Mouse (Mus musculus): Measurements from ENCODE around the gene Map4k2. TPM values are rescaled to one million over a fixed set of nuclear protein-coding genes. Genes with fewer than 3 reads are reported as not detected.

Map4k2 gene
- polyA plus RNA-seq, 1 experiment from 2014 or later, result 5.2 TPM

DNA sequence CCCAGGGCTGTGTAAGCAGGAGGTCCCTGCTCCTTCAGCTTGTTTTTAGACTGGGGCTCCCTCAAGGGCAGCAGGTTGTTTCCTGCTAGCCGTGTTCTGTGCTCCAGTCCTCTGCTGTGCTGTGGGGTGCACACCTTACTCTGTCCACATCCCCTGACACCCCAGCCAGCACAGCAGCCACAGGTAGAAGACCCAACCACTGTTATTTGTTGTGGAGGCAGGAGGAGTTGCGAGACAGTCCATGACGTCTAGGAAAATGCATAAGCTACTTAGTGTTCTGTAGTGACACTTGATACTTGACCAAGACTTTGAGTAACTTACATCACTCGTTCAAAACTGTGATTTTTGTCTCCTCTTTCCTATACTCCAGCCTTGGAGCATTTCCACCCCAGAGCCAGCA, 41.9 kb upstream of the Map4k2 start:
- no peak overlapping the region for H3K4me3 ChIP-seq (ENCODE audit: low read depth, low read length)
- no peak for DNase-seq (ENCODE audit: low spot score)
- H3K4me2 ChIP-seq (replicated peaks; ENCODE audit: low read depth), result no peak overlapping the region
- ATAC-seq (ENCODE audit: low FRiP score, low TSS enrichment), result no peak
- H3K9me3 ChIP-seq (ENCODE audit: control insufficient read depth, low read length), result no peaks in the 10 kb centered on the region
- H3K4me1 ChIP-seq (replicated peaks; ENCODE audit: control insufficient read depth, insufficient read depth), result no peaks in the 10 kb centered on the region
- H3K27ac ChIP-seq (replicated peaks), result peak overlapping the region; percentile 25
- no peaks in the 10 kb centered on the region for H3K27me3 ChIP-seq (ENCODE audit: control insufficient read depth, insufficient read depth, low read length)
- H3K9ac ChIP-seq (ENCODE audit: low read length), result no peak overlapping the region
- no peak for TF ChIP-seq CTCF (IDR thresholded peaks at IDR 0.05; ENCODE audit: low read depth)
- peaks cover 31% of the 10 kb centered on the region for H3K36me3 ChIP-seq (ENCODE audit: control insufficient read depth, insufficient read depth, low read length)
- 76% methylated on average over 4 of the region's 4 CpGs for WGBS

DNA sequence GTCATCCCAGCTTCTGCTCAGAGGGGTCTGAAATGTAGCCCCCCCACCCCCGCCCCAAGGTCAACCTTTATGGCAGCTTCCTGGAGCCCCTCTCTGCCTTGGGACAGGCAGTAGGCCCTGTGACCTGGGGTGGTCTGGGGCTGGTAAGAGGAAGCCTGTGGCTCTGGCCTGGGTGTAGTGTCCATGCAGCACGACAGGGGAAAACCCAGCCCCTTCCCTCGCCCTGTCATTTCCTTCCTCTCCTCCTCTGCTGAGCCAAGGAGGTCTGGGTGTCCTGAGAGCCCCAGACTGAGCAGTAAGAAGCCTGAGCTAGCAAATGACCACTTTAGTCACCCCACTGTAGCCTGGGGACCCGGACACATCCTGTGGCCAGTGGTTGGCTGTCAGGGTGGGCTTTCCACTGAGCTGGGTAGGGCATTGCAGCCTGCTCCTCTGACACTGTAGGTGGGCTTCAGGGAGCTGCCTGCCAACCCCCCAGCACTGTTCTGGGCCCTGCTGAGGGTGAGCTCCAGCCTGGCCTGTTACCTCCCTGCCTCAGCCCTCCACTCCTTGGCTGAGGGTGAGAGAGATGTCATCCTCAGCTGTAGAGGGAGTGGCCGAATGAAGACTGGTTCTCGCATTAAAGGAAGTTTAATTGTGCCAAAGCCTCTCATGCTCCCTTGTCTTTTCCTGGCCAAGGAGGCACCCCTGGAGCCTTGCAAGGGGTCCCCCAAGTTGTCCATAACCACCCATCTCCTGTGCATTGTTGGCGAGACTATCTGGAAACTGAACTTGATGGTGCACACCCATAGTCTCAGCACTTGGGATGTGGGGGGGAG, 41.3 kb upstream of the Map4k2 start:
- H3K27me3 ChIP-seq (ENCODE audit: control insufficient read depth, insufficient read depth, low read length), result no peaks in the 10 kb centered on the region
- DNase-seq (ENCODE audit: low spot score), result no peak
- 67% methylated on average over 7 of the region's 7 CpGs for WGBS
- TF ChIP-seq CTCF (IDR thresholded peaks at IDR 0.05; ENCODE audit: low read depth) (no peak), EP300 (optimal IDR thresholded peaks at IDR 0.05) (no peak)
- H3K4me2 ChIP-seq (replicated peaks; ENCODE audit: low read depth), result no peak overlapping the region
- H3K9ac ChIP-seq (ENCODE audit: low read length), result no peak overlapping the region
- H3K4me3 ChIP-seq (ENCODE audit: low read depth, low read length), result no peak overlapping the region
- H3K36me3 ChIP-seq (ENCODE audit: control insufficient read depth, insufficient read depth, low read length), result peaks cover 28% of the 10 kb centered on the region
- H3K4me1 ChIP-seq (replicated peaks; ENCODE audit: control insufficient read depth, insufficient read depth), result no peaks in the 10 kb centered on the region
- no peaks in the 10 kb centered on the region for H3K9me3 ChIP-seq (ENCODE audit: control insufficient read depth, low read length)
- H3K27ac ChIP-seq (replicated peaks), result peak overlapping the region; percentile 25; the same call in 1 of the 2 replicates
- peak; percentile 8; the same call in 1 of the 2 replicates for ATAC-seq (ENCODE audit: low FRiP score, low TSS enrichment)

DNA sequence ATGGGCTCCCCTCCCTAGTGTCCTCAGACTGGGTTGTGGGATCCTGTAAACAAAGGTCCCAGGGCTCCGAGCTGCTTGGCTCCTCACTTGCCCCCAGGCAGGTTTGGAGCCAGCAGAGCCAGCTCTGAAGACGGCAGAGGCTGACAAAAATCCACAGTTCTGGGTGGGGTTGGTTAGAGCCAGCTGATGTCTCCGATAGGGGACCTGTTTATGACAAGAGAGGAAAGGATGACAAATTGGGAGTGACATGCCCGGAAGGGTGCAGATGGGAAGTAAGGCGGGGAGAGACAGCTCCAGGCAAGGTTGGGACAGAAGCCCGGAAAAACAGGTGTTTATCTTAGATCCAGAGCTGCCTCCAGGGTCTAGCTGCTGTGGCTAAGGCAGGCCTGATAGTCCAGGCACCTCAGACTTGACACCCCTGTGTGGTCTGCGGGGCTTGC, 40.5 kb upstream of the Map4k2 start:
- no peak overlapping the region for H3K4me2 ChIP-seq (replicated peaks; ENCODE audit: low read depth)
- no peak for TF ChIP-seq CTCF (IDR thresholded peaks at IDR 0.05; ENCODE audit: low read depth)
- no peak for TF ChIP-seq EP300 (optimal IDR thresholded peaks at IDR 0.05)
- H3K4me3 ChIP-seq (ENCODE audit: low read depth, low read length), result no peak overlapping the region
- H3K36me3 ChIP-seq (ENCODE audit: control insufficient read depth, insufficient read depth, low read length), result peaks cover 22% of the 10 kb centered on the region
- no peak for DNase-seq (ENCODE audit: low spot score)
- no peak for ATAC-seq (ENCODE audit: low FRiP score, low TSS enrichment)
- 35% methylated on average over 7 of the region's 7 CpGs for whole genome bisulfite sequencing
- no peak overlapping the region for H3K9ac ChIP-seq (ENCODE audit: low read length)
- 0 out of 2 replicates have a peak overlapping the region, but pooled peaks have one; percentile 24 for H3K27ac ChIP-seq (replicated peaks)
- H3K27me3 ChIP-seq (ENCODE audit: control insufficient read depth, insufficient read depth, low read length), result no peaks in the 10 kb centered on the region
- no peaks in the 10 kb centered on the region for H3K9me3 ChIP-seq (ENCODE audit: control insufficient read depth, low read length)
- no peaks in the 10 kb centered on the region for H3K4me1 ChIP-seq (replicated peaks; ENCODE audit: control insufficient read depth, insufficient read depth)

GRCm38 (mm10) chr19:6302114-6302513, 38.8 kb upstream of the Map4k2 start:
- Histone ChIP-seq H3K4me1 (replicated peaks; ENCODE audit: control insufficient read depth, insufficient read depth) (no peaks in the 10 kb centered on the region), H3K27me3 (ENCODE audit: control insufficient read depth, insufficient read depth, low read length) (no peaks in the 10 kb centered on the region), H3K4me2 (replicated peaks; ENCODE audit: low read depth) (no peak overlapping the region), H3K9me3 (ENCODE audit: control insufficient read depth, low read length) (no peaks in the 10 kb centered on the region), H3K4me3 (ENCODE audit: low read depth, low read length) (no peak overlapping the region), H3K27ac (replicated peaks) (no peak overlapping the region), H3K36me3 (ENCODE audit: control insufficient read depth, insufficient read depth, low read length) (peaks cover 13% of the 10 kb centered on the region), H3K9ac (ENCODE audit: low read length) (no peak overlapping the region)
- TF ChIP-seq CTCF (IDR thresholded peaks at IDR 0.05; ENCODE audit: low read depth) (no peak), EP300 (optimal IDR thresholded peaks at IDR 0.05) (no peak)
- DNase-seq (ENCODE audit: low spot score), result no peak
- WGBS, result 87% methylated on average over 5 of the region's 5 CpGs
- ATAC-seq (ENCODE audit: low FRiP score, low TSS enrichment), result no peak

- Histone ChIP-seq H3K36me3 (ENCODE audit: control insufficient read depth, insufficient read depth, low read length) (peaks cover 13% of the 10 kb centered on the region), H3K9me3 (ENCODE audit: control insufficient read depth, low read length) (no peaks in the 10 kb centered on the region), H3K9ac (ENCODE audit: low read length) (no peak overlapping the region), H3K27ac (replicated peaks) (no peak overlapping the region), H3K27me3 (ENCODE audit: control insufficient read depth, insufficient read depth, low read length) (no peaks in the 10 kb centered on the region), H3K4me3 (ENCODE audit: low read depth, low read length) (no peak overlapping the region), H3K4me1 (replicated peaks; ENCODE audit: control insufficient read depth, insufficient read depth) (no peaks in the 10 kb centered on the region), H3K4me2 (replicated peaks; ENCODE audit: low read depth) (no peak overlapping the region)
- ATAC-seq (ENCODE audit: low FRiP score, low TSS enrichment) (no peak), DNase-seq (ENCODE audit: low spot score) (no peak)
- TF ChIP-seq CTCF (IDR thresholded peaks at IDR 0.05; ENCODE audit: low read depth) (no peak), EP300 (optimal IDR thresholded peaks at IDR 0.05) (no peak)
- 37% methylated on average over 4 of the region's 4 CpGs for WGBS
Measured at GRCm38 (mm10) chr19:6302522-6302921, 38.4 kb upstream of the Map4k2 start.

- Histone ChIP-seq H3K4me3 (ENCODE audit: low read depth, low read length) (no peak overlapping the region), H3K27ac (replicated peaks) (no peak overlapping the region), H3K4me2 (replicated peaks; ENCODE audit: low read depth) (no peak overlapping the region), H3K36me3 (ENCODE audit: control insufficient read depth, insufficient read depth, low read length) (0 out of 2 replicates have a peak, but pooled peaks cover 2% of the 10 kb centered on the region), H3K9me3 (ENCODE audit: control insufficient read depth, low read length) (no peaks in the 10 kb centered on the region), H3K9ac (ENCODE audit: low read length) (0 out of 2 replicates have a peak overlapping the region, but pooled peaks have one; percentile 9), H3K27me3 (ENCODE audit: control insufficient read depth, insufficient read depth, low read length) (no peaks in the 10 kb centered on the region), H3K4me1 (replicated peaks; ENCODE audit: control insufficient read depth, insufficient read depth) (no peaks in the 10 kb centered on the region)
- ATAC-seq (ENCODE audit: low FRiP score, low TSS enrichment) (no peak), DNase-seq (ENCODE audit: low spot score) (no peak)
- TF ChIP-seq EP300 (optimal IDR thresholded peaks at IDR 0.05) (no peak), CTCF (IDR thresholded peaks at IDR 0.05; ENCODE audit: low read depth) (no peak)
- 77% methylated on average over 6 of the region's 6 CpGs for WGBS
Measured at GRCm38 (mm10) chr19:6303831-6304230, 37.1 kb upstream of the Map4k2 start.

Data from stomach, postnatal 0 days (tissue).